Mouse (Mus musculus) gastrocnemius, postnatal 14 days (tissue): ENCODE measurements at regions not wholly inside any gene's neighbourhood (a gene's known extent, or its start where the extent isn't known, plus 50 kb on each side); places are given as distances from the start of the nearest gene placed in this dataset.

Source experiments
- DNase-seq: peaks from one replicate; pipeline ENCODE4 v3.0.0; 2021; ENCODE audit warnings: mixed read lengths
- intact Hi-C: fragments of 180-260 bp; cut with DNase I; formaldehyde crosslinking; loops from one replicate; pipeline ENCODE4 v1.15.1; 2025; ENCODE audit warnings: low total_unique reads

- intact Hi-C loops = no loop called here
- peak; percentile 28 for DNase-seq
Observed at GRCm38 (mm10) chr11:19143267-19144000, 124.6 kb upstream of the Meis1 start.

DNA sequence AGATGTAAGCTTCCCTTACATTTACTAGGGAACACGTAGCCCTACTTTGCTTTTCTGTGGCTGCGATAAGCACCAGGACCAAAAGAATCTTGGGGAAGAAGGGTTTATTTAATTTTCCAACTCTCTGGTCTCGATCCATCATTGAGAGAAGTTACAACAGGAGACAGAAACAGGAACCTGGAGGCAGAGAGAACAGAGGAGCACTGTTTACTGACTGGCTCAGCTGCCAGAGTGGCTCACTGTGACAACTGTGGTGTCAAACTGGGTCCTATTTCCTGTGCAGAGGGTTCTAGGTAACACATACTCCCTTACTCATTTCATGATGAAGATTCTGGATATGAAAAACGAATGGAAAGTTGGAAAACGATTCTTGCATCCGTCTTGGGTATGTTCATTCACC, 125.7 kb upstream of the Meis1 start:
- intact Hi-C loops = no loop called here
- no peak for DNase-seq

GRCm38 (mm10) chr11:19145263-19145662, 126.5 kb upstream of the Meis1 start:
- intact Hi-C loops = no loop called here
- no peak for DNase-seq

GRCm38 (mm10) chr11:19145991-19146390, 127.2 kb upstream of the Meis1 start:
- DNase-seq = no peak
- intact Hi-C loops = no loop called here

DNA sequence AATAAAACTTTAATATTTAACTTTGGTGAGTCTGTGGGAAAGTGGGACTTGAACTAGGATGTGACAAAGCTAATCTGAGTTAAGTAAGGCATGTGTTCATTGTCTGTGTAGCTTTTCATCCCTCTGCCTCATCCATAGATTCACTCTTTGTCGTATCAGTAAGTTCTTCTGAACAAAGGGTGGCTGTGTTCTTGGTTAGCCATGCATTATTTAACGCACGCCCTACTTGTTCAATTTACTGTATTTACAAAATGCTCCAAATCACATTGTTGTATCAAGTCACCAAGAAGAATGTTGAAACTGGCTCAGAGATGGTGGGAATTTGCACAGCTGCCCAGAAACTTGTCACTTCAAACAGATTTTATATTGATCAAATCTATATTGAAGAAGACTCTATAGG, 132.2 kb upstream of the Meis1 start:
- DNase-seq = no peak
- intact Hi-C loops = no loop called here

GRCm38 (mm10) chr11:19153714-19154113, 134.9 kb upstream of the Meis1 start:
- DNase-seq = no peak
- intact Hi-C loops = no loop called here

GRCm38 (mm10) chr11:19154813-19155616, 136.2 kb upstream of the Meis1 start:
- DNase-seq = no peak
- intact Hi-C loops = no loop called here

DNA sequence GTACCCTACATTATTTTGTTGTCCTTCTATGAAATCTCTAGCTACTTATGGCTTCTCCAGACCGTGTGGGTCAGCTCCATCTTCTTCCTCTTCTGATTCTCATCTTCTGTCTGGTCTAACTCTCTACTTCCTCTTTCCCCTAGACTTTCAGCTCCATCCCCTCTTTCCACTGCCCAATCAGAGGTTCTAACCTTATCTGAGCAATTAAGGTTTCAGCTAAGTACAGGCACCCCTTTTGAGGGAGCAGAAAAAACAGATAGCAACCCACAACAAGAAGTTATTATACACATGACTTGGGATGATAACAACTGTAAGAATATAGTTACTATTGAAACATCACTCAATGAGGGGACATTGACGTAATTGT, 136.8 kb upstream of the Meis1 start:
- no peak for DNase-seq
- intact Hi-C loops = no loop called here

DNA sequence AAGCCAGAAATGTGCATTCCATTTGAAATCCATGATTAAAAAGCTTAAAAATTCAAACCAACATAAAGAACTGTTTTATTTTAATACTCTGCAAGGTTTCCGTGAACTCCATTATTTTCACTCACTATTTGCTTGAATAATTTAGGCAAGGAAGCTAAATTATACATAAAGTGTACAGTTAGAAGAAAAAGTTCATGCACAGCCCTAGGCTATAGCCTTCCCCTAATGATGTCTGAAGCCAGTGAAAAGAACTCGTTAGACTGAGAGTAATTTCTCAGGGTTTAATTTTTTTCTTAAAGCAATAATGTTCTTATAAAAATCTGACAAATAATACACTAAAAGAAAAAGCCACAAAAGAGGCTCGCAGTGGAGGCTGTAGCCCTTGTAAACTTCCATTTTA, 141.4 kb upstream of the Meis1 start:
- DNase-seq = no peak
- intact Hi-C loops = no loop called here

- intact Hi-C loops = no loop called here
Observed at GRCm38 (mm10) chr11:19160669-19161068, 141.9 kb upstream of the Meis1 start.

GRCm38 (mm10) chr11:19170938-19171337, 152.2 kb upstream of the Meis1 start:
- DNase-seq = no peak
- intact Hi-C loops = no loop called here

More at GRCm38 (mm10) chr11:19160669-19161068, 141.9 kb upstream of the Meis1 start:
- DNase-seq = no peak

DNA sequence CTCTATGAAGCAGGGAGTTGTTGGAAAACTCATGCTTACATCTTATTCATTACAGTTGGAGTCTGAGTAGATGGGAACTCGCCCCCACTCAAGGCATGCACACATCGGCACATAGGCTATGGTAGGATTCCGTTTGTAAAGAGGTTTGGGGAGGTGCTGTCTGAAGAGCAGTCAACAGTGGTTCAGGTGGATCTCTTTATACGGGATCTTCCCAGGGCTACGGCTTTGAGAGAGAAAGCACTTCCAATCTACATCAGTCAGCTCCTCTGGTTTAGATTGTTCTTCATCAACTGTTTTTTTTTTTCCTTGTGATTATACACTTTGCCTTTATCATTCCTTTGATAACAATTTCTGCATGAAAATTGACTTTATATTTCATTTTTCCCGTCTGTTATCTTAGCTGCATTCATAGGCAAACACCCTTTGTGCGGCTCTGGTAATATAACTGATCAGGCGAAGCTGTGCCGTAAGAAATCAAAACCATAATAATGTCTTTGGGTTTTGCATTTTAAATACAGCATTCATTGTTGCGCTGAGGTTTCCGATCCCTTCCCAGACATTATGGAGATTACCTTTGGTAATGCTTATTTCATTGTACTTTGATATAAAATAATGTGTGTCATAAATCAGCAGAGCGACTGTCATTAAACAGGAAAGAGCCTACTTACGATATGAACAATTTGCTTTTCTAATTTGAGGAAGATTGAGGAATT, 155.7 kb upstream of the Meis1 start:
- DNase-seq = no peak
- intact Hi-C loops = no loop called here

DNA sequence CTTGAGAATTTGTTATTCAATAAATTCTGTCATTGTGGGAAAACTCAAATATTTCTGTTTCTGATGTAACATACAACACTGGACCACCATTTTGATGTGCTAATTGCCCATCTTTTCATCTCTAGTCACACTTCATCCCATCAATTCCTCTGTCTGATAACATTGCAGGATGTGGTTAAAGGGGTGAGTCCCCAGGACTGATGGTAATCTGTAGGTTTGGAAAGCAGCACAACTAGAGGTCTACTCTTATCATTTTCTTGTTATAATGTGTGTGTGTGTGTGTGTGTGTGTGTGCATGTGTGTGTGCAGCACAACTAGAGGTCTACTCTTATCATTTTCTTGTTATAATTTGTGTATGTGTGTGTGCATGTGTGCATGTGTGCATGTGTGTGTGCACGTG, 160.5 kb upstream of the Meis1 start:
- intact Hi-C loops = no loop called here
- DNase-seq = no peak

DNA sequence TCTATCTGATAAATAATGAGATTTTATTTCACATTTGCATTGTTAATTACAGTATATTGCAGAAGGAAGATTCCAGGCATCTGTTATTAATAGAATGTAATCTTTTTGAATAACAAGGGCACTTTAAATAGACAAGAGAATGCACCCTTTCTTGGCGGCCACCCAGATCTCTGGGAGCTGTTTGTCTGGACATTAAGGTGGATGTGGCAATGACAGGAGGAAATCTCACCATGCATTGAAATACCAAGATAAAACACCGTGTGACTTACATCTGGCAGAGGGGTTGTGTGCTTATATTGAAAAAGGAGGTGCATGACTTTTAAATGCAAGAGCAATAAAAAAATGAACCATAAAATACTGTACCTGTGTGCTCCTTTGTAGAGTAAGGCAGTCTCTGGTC, 171.0 kb upstream of the Meis1 start:
- DNase-seq = no peak
- intact Hi-C loops = no loop called here

DNA sequence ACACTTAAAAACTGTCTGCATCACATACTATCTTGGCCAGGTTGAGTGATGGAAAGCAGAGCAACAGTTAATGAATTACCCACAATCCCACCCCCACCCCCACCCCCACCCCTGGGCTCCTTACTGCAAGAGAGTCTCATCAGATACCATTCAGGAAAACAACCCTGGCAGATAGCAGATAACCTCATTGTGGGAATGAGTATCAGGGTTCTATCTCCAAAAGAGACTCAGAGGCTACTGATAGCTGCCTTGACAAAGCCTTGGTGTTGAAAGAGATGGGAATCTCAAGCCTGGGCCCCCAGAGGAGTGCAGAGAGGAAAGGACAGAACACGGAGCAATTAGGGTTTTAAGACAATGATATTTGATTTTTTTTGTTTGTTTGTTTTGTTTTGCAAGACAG, 175.7 kb upstream of the Meis1 start:
- no peak for DNase-seq
- intact Hi-C loops = no loop called here

GRCm38 (mm10) chr11:19197790-19198189, 179.0 kb upstream of the Meis1 start:
- no peak for DNase-seq
- intact Hi-C loops = no loop called here

- no peak for DNase-seq
- intact Hi-C loops = no loop called here
Observed at GRCm38 (mm10) chr11:19202602-19203517, 184.1 kb upstream of the Meis1 start.

GRCm38 (mm10) chr11:19203518-19203900, 184.7 kb upstream of the Meis1 start:
- DNase-seq = no peak
- intact Hi-C loops = no loop called here

GRCm38 (mm10) chr11:19203968-19204367, 185.2 kb upstream of the Meis1 start:
- peak; percentile 69 for DNase-seq
- intact Hi-C loops = no loop called here

GRCm38 (mm10) chr11:19204521-19204920, 185.7 kb upstream of the Meis1 start:
- intact Hi-C loops = no loop called here
- DNase-seq = peak; percentile 49
